20 mouse cellular contexts compared by ENCODE assay signal in genomic region chr6:8640863-8641262, GRCm38 (mm10).
"Had no signal": no experiment of that assay in that cellular context is flagged by ENCODE, and none has a peak within 500 bp of the region (broad histone marks: within the 10 kb centered on the region; RNA-seq: fewer than 3 reads in every experiment).

No protein-coding gene starts in this region.

- H3K4me3 ChIP-seq: kidney, embryonic 15.5 days; left cerebral cortex, adult 2 months; midbrain, embryonic 13.5 days; neural tube, embryonic 12.5 days; neural tube, embryonic 15.5 days; stomach, embryonic 15.5 days had no signal

- H3K4me2 ChIP-seq: kidney, embryonic 15.5 days; liver, embryonic 11.5 days; lung, embryonic 14.5 days; midbrain, embryonic 13.5 days; neural tube, embryonic 12.5 days; neural tube, embryonic 15.5 days; stomach, embryonic 15.5 days had no signal

- H3K36me3 ChIP-seq: kidney, embryonic 15.5 days; midbrain, embryonic 13.5 days; neural tube, embryonic 12.5 days; stomach, embryonic 15.5 days had no signal

- H3K9me3 ChIP-seq: kidney, embryonic 15.5 days; midbrain, embryonic 13.5 days; neural tube, embryonic 12.5 days; neural tube, embryonic 15.5 days; stomach, embryonic 15.5 days had no signal

- DNase-seq: kidney, adult 8-10 months; kidney, postnatal 10 days; kidney, postnatal 36 days; liver, postnatal 0 days; lung, embryonic 14.5 days; right cerebral cortex, adult 18-20 months; right cerebral cortex, postnatal 25 days; spleen, adult 18-20 months; thymus, postnatal 25 days had no signal

- ATAC-seq: intestine, postnatal 0 days; liver, postnatal 0 days; lung, postnatal 0 days; midbrain, embryonic 13.5 days had no signal

- H3K4me1 ChIP-seq: neural tube, embryonic 12.5 days; neural tube, embryonic 15.5 days had no signal

- H3K27ac ChIP-seq: kidney, embryonic 15.5 days; left cerebral cortex, adult 2 months; liver, embryonic 14.5 days; macrophage; midbrain, embryonic 13.5 days; neural tube, embryonic 12.5 days; neural tube, embryonic 15.5 days; stomach, embryonic 15.5 days had no signal

- H3K9ac ChIP-seq: kidney, embryonic 15.5 days; liver, embryonic 14.5 days; liver, postnatal 0 days; lung, embryonic 14.5 days; midbrain, embryonic 13.5 days; neural tube, embryonic 12.5 days; neural tube, embryonic 15.5 days; stomach, embryonic 15.5 days had no signal

- H3K27me3 ChIP-seq: kidney, embryonic 15.5 days; midbrain, embryonic 13.5 days; neural tube, embryonic 12.5 days; neural tube, embryonic 15.5 days; stomach, embryonic 15.5 days had no signal
